Mouse (Mus musculus) skeletal muscle tissue, adult 2 months (tissue): Measurements from ENCODE around the gene Clca3b.
"Not testable (repeated sequence)": the region's sequence is repeated elsewhere in the genome, so short reads cannot be mapped to it uniquely, and the experiment has no call there.

Experiments
- DNase-seq: peaks from one replicate; pipeline ENCODE4 v3.0.0-alpha.2; 2012; ENCODE audit warnings: low read depth, low spot score

Gene Clca3b

DNA sequence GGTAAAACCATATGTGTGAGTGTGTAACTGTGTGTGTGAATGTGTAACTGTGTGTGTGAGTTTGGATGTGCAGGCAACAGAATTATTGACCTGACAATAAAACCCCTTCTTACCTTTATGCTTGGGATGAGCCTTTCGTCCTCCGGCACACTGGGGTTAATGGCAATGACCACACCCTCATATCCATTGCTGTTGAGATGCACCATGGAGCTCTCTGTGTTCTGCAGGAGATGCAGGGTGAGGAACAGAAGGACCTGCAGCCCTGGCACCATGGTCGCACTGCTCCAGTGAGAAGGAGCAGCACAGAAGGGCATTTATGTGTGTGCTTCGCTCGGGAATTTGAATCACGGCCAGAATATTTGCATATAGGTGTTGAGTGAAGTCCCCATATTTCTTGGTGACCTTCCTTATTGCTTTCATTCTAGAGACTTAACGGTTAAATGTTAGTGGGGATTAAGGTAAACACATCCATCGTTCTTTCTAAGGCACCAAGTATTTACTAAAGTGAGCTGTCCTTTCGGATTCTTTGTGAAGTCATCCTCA is at the start of gene Clca3b:
TSS of gene Clca3b (minus strand) at position 344 of the 543 bp plus-strand sequence.
- not testable (repeated sequence) for DNase-seq

DNA sequence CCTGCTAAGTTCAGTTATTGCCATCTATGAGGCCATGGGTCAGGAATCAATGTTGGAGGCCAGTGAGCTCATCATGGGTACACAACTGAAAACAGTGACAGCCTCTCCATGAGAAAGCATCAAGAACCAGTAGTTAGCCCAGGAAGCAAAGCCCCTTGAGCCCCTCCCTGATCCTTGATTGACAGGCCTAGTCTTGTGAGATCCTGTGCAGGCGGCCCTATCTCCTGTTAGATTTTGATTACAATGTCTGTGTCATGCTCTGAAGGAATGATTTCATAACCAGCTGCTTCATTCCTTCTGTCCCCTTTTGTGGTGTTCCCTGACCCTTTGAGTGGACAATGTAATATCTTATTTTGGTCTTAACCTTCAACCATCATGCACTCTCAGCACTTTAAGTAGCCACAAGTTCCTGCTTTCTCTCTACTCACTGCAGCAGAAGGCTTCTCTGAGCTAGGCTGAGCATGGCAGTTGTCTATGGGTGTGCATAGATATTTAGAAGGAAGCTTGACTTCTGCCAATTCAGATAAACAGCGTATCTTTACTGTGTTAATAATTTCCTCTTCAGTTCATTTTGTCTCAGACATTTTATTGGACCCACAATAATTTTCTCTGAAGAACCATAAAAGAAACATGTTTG is 48.0 kb upstream of the Clca3b start:
- DNase-seq = no peak

DNA sequence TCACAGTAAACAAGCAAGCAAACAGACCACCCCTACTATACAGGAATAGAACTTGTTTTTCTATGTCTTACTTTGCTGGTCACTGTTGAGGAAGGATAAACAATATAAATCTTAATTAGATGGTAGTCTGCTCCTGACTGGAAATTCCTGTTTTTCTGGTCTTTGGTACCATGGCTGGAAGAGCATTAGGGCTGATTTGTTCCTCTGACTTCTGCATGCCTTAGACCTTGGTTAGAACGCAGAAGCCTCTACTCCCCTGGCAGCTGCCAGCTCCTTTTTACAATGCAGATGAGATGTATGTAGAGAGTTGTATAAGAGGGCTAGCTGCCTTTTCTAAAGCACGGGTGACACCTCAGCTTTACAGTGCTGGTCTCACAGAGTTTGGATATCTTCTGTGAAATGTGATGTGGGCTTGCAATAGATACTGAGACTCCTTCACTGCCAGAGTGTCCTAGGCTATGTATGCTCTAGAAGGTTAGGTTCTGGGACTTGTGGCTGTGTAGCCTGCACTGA is 41.1 kb upstream of the Clca3b start:
- DNase-seq = no peak

DNA sequence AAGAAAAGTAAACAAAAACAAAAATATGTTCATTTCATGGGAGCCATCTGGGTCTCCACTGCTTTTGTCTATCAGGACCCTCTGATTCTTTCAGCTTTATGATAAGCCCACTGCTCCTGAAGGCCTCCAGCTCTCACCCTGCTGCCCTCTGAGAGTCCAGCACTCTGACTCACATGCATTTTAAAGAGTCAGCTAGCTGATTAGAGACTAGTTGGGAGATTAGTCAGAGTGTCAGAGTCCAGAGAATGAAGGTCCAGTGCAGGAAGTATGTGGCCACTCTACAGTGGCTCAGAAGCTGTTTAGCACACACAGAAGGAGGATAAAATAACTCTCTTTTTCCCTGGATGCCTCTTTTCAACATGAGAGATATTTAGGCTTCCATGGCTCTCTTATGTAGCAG is 37.8 kb upstream of the Clca3b start:
- no peak for DNase-seq

DNA sequence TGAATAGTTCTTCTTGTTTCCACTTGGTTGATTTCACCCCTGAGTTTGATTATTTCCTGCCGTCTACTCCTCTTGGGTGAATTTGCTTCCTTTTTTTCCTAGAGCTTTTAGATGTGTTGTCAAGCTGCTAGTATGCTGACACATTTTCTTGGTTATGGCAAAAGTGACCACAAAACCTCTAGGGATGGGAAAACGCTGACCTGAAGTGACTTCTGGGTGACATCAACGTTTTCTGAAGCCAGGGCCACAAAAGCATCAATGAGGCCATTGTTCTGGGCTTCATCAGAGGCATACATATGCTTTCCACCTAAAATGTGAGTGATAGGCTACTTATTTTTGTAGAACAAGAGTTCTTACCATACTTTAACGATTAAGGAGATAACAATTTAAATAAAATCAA is 22.9 kb upstream of the Clca3b start:
- not testable (repeated sequence) for DNase-seq

DNA sequence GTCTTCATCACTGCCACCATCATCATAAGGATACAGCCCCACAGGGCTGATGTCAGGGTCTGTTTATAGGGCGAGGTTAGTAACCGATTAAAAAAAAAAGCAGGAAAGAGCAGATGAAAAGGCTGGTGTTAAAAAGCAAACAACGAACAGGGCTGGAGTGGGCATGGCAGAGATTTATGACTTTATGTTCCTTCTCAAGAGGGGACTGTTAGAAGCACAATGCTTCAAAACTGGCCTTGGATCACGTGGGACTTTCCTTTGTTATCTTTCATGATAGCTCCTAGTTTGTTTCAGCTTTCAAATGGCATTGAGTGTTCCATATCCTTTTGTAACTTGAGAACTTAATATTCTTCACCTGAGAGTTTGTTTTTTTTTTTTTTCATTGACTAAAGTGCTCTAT is 427 bp upstream of the Clca3b start:
- no peak for DNase-seq

DNA sequence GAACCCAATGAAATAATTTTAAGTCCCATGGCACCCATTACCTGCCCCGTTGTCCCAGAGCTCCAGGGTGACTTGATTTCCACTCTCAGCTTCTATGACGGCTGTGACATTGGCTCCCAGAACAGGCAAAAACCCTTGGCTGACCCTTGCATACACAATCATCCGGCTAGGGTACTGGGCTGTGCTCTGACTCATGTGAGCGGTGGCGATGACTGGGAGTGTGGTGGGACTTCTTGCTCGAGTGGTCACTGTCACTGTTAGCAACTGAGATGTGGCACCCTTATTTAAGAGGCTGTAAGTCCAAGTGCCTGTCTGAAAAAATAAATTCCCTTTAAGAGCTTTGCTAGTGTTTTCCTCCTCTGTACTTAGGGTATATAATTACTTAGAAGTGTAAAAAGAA is 21.9 kb downstream of the Clca3b start:
- no peak for DNase-seq

DNA sequence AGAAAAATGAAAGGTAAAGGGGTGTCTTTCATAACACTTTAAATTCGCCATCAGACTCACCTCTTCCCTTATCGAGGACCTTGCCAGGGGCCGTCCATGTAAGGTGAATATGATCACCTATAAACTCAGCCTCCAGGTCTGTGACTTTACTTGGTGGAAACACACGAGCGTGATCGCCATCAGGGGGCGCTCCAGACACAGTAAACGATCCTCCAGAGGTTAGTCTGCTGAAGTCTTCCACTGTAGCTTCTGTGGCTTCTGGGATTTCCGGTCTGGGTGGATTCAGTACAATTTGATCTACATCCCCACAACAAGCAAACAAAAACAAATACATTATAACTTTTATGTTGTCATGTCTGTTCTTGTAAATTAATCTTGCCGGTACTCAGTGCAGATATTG is 24.0 kb downstream of the Clca3b start:
- peak; percentile 35 for DNase-seq

DNA sequence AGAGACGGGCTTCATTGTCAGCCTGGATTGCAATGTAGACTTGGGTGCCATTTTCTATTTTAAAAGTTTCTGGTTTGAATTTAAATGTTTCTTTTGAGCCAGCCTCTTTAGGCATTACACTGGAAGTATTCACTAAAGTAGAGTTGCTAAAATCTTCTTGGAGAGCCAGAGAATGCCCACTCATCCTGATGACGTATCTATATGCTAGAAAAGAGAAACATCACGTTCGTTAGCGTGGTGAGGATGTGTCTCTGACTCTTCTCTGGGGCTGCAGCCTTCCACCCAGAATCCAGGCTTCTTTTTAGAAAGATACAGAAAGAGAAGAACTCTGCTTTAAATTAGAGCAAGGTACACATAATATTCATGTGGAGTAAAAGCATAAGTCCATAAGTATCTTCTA is 25.8 kb downstream of the Clca3b start:
- DNase-seq = no peak

DNA sequence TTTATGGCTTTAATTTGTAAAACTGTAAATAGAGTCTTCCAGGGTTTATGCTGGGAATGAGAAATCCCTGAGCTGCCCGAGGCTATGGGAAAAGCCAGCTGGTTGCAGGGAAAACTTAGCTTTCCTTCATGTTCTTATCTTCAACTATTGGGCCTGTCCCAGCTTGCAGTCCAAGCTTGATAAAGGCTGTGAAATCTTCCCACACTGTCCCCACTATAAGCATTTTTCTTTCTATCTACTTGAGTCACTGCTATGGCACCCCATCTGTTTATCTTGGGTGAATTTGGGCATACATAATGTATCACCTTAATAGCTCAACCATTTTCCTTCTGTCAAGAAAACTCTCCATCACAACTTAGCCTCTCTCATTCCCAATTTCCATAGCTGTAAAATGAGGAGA is 28.5 kb downstream of the Clca3b start:
- DNase-seq = no peak

DNA sequence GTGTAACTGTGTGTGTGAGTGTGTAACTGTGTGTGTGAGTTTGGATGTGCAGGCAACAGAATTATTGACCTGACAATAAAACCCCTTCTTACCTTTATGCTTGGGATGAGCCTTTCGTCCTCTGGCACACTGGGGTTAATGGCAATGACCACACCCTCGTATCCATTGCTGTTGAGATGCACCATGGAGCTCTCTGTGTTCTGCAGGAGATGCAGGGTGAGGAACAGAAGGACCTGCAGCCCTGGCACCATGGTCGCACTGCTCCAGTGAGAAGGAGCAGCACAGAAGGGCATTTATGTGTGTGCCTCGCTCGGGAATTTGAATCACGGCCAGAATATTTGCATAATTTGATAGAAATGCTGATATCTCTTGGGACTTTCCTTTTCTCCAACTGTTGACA is 29.9 kb downstream of the Clca3b start, which contains the start of gene Clca3a2:
TSS of gene Clca3a2 (minus strand) at position 276 of the 400 bp plus-strand sequence.
- not testable (repeated sequence) for DNase-seq

DNA sequence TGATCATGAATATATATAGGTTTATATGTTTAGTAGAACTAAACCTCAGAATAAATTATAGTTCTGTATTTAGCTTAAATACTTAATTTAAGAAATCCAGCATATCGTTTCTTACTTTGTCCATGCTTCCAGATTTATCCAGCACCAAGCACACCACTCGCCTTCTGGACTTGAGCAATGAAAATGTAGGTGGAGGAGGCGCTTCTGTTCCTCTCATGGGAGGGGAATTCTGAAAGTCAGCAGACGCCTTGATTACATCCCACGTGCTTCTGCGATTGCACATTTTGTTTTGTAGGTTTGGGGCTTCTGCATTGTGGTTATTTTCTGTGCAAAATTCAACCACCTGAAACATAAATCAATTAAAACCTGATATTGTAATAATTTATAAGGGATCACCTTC is 35.8 kb downstream of the Clca3b start:
- not testable (repeated sequence) for DNase-seq

DNA sequence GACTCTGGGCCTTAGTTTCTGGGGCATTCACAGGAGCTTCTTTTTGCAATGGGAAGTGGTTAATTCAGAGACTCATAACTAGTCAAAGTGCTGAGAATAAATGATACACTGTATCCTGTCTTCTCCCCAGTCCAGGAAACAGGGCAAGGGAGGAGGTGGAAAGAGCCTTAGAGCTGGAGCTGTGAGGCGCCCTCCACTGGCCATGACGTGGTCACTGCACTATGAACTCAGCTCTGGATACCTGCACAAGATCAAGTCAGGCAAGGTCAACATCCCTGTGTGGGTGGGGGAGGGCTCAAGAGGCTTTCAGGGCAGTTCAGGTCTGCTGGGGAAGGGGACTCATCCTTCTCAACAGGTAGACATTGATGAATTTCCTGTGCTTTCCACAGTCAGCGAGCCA is 37.3 kb downstream of the Clca3b start:
- no peak for DNase-seq

DNA sequence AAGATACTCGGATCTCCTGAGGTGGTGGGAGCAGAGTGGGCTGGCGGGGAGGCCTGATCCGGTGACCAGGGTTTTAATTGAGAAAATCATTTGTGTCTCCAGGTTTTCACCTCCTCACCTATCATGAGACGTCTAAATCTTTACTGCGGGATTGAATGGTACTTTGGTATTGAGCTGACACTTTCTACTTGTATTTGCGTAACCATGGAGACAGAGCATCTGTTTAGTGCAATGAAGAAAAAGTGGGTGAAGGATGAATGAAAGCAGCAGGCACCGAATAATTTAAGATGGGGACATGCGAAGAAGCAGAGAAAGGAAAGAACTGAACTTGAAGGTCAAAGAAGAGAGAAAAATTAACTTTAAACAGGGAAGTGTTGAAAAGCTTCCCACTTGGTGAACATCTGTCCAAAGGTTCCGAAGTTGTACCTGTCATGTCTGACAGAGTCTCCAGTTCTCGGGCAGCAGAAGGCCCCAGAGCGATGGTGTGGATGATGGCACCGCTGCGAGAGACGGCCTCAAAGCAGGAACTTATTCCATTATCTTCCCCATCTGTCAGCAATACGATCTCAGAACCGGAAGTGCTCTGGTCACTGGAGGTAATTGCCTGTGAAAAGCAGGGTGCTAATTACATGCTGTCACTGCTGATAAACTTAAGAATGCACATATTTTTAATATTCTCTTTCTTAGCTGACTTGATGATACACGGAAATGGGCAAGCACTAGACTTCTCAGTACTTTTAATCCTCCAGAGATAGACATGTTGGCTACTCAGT is 40.8 kb downstream of the Clca3b start:
- DNase-seq = not testable (repeated sequence)

DNA sequence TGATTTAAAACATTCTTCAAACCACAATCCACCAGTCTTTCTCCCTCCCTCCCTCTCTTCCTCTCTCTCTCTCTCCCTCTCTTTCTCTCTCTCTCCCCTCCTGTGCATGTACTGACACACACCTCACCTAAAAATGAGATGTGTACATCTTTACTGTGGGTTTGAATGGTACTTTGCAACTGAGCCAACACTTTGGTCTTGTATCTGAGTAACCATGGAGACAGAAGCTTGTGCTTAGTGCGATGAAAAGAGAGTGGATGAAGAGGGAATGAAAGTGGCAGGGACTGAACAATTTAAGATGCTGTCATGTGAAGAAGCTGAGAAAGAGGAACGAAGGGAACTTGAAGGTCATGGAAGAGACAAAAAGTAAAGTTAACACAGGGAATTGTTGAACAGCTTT is 42.5 kb downstream of the Clca3b start:
- DNase-seq = not testable (repeated sequence)

DNA sequence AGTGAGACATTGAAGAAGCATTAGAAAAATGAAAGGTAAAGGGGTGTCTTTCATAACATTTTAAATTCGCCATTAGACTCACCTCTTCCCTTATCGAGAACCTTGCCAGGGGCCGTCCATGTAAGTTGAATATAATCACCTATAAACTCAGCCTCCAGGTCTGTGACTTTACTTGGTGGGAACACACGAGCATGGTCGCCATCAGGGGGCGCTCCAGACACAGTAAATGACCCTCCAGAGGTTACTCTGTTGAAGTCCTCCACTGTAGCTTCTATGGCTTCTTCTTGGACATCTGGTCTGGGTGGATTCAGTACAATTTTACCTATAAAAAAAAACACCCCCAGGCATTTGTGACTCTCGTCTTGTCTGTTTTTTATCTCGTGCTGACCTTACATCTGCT is 47.3 kb downstream of the Clca3b start:
- no peak for DNase-seq

DNA sequence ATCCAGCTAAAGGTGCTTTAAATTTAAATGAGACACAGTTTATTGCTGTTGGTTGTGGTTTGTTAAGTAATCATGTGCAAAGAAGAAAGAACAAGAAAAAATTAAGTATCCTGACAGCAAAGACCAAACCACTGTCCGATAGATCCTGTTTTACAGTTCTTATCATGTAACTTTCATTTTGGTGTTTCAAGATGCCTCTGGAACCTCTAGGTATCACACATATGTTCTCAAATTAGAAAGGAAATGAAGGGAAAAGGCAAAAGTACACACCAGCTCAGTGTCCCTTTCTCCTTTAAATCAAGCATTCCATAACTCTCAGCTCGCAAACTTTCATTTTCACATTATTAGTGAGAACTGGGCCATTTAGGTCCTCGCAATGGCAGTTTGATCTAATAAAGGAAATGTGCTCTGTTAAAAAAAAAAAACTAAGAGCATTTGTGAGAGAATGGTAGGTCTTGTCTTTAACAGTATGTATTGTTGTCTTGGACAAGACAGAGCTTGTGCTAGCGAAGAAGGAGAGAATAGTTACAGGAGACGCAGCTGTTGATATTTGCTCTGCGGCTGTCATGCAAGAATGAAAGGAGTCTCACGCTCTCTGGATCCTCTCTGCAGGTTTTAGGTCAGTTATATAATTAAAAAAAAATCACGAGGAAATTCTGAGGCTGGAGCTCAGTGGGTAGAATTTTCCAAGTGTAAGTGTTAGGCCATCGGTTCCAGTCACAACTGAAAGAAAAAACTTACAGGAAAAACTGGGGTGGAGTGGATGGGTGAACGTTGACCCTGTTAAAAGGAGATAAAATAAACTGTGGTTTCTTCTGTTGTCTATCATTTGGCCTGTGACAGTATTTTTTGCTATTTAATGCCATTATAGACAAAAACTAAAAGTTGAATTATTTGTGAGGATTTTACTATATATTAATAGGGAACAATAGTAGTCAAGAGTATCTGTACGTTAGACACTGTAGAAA is 63.7 kb downstream of the Clca3b start:
- DNase-seq = no peak
